Mouse (Mus musculus): ENCODE measurements around the gene Acox2. TPM values are rescaled to one million over a fixed set of nuclear protein-coding genes. Genes with fewer than 3 reads are reported as not detected.

Acox2 gene
- polyA plus RNA-seq, 1 experiment, result 0.11 TPM

DNA sequence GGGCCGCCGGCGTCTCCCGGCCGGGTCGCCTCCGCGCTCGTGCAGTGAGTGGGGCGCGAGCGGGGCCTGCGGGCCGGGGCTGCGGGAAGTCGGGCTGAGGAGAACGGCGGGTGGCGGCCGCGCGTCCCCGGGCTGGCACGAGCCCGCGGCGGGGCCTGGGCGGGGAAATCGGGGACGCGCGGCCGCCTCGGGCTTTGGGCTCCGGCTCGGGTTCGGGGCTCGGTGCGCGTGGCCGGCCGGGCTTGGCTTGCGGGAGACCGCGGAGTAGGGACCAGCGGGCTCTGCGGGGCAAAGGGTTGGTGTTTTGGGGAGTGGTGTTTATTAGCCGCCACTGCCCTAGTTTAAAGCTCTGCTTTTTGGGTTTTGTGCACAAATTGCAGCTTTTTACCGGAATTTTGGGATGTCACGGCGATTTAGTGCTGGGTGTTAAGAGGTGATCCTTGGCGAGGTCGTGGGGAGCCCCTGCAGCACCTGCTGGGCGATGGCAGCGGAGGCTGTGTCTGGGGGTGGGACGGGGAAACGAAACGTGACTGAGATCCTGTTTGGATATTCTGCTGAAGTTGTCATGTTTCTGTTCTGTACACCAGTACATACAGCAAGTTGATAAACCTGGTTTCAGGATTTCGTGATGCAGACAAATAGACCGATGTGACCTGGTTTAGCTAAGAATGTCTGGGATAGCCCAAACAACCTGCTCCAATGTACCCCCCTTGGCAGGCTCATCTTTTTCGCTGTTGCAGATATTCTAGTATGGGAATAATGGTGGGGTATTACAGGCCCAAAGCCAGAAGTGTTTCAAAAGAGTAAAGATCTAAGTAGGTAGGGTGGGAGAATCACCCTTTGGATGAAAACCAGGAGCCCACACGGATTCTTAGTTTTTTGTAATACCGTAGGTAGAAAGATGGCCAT is 44.6 kb downstream of the Acox2 start:
- Histone ChIP-seq H3K27me3 (ENCODE audit: control insufficient read depth, insufficient read depth, low read length) (no peaks in the 10 kb centered on the region), H3K4me1 (ENCODE audit: control insufficient read depth, insufficient read depth, insufficient read length) (peaks cover 8% of the 10 kb centered on the region), H3K36me3 (ENCODE audit: control insufficient read depth, insufficient read depth, low read length) (no peaks in the 10 kb centered on the region), H3K4me3 (ENCODE audit: extremely low read depth, insufficient read depth, insufficient read length) (peak overlapping the region; percentile 71), H3K27ac (ENCODE audit: insufficient read depth, low read length) (peak overlapping the region; percentile 43)
- peak in 1 of 2 experiments; percentile 59 for DNase-seq (ENCODE audit: low read depth in 1 of 2, low spot score in 2 of 2)
- 5% methylated on average over 55 of the region's 63 CpGs for WGBS
- no peak for TF ChIP-seq CTCF (IDR thresholded peaks at IDR 0.05; ENCODE audit: extremely low read depth, insufficient read depth, insufficient read length, insufficient replicate concordance)
- no peak for TF ChIP-seq POLR2A (IDR thresholded peaks at IDR 0.05; ENCODE audit: low read depth, low read length)

DNA sequence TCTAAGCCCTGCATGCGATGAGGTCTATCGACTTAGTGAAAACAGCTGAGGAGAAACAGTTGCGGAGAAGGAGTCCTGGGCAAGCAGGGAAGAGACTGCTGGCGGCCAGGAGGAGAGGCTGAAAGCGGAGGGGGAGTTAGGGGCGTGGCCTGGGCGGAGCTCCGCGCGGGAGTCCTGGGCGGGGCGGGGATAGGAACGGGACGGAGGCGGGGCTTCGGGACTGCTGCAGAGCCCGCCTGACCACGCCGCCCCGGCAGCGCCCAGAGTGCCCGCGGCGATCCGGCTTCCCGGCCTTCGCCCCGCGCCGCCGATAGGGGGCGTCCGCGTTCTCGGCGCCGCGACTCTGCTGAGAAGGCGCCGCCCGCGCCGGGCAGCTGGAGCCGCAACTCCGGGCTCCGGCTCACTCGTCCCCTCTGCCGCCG is 45.3 kb downstream of the Acox2 start, which contains the start of gene Kctd6:
Gene Kctd6, plus strand, starts transcription at position 338 of the 422 bp plus-strand sequence.
- Histone ChIP-seq H3K36me3 (ENCODE audit: control insufficient read depth, insufficient read depth, low read length) (no peaks in the 10 kb centered on the region), H3K4me3 (ENCODE audit: extremely low read depth, insufficient read depth, insufficient read length) (peak within 1 kb of the TSS; percentile 71), H3K27me3 (ENCODE audit: control insufficient read depth, insufficient read depth, low read length) (no peaks in the 10 kb centered on the region), H3K27ac (ENCODE audit: insufficient read depth, low read length) (peak within 1 kb of the TSS; percentile 43), H3K4me1 (ENCODE audit: control insufficient read depth, insufficient read depth, insufficient read length) (peaks cover 8% of the 10 kb centered on the region)
- under 1% methylated on average over 43 of the region's 49 CpGs for WGBS
- DNase-seq (ENCODE audit: low read depth in 1 of 2, low spot score in 2 of 2), result peak; percentile 82 to 98
- TF ChIP-seq POLR2A (IDR thresholded peaks at IDR 0.05; ENCODE audit: low read depth, low read length) (no peak), CTCF (IDR thresholded peaks at IDR 0.05; ENCODE audit: extremely low read depth, insufficient read depth, insufficient read length, insufficient replicate concordance) (peak; percentile 63; the same call in 1 of the 2 replicates)

- H3K27me3 ChIP-seq (ENCODE audit: control insufficient read depth, insufficient read depth, low read length), result no peaks in the 10 kb centered on the region
- no peak overlapping the region for H3K4me3 ChIP-seq (ENCODE audit: extremely low read depth, insufficient read depth, insufficient read length)
- no peak for DNase-seq (ENCODE audit: low read depth in 1 of 2, low spot score in 2 of 2)
- 93% methylated on average over 2 of the region's 2 CpGs for WGBS
- no peaks in the 10 kb centered on the region for H3K36me3 ChIP-seq (ENCODE audit: control insufficient read depth, insufficient read depth, low read length)
- H3K27ac ChIP-seq (ENCODE audit: insufficient read depth, low read length), result no peak overlapping the region
- TF ChIP-seq POLR2A (IDR thresholded peaks at IDR 0.05; ENCODE audit: low read depth, low read length) (no peak), CTCF (IDR thresholded peaks at IDR 0.05; ENCODE audit: extremely low read depth, insufficient read depth, insufficient read length, insufficient replicate concordance) (no peak)
- peaks cover 2% of the 10 kb centered on the region for H3K4me1 ChIP-seq (ENCODE audit: control insufficient read depth, insufficient read depth, insufficient read length)
Measured at GRCm38 (mm10) chr14:8212996-8213395, 46.2 kb downstream of the Acox2 start.

DNA sequence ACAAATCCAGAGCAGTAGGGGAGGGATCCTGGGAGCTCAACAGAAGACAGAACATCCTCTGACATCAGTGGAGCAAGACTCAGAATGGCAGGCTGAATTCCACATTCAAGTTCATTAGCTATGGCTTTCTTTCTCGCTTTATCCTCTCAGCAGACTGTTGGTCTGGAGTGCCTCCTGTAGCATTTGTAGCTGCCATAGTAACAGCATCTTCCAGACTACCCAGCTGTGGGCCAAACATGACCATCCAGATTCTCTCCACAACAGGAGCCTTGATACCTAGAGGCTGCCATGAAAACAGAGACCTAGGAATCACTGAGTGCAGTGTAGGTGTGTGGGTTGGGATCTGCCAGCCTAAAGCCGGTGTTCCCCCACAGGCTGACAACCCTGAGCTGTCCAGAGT is 49.3 kb downstream of the Acox2 start:
- Histone ChIP-seq H3K4me1 (ENCODE audit: control insufficient read depth, insufficient read depth, insufficient read length) (no peaks in the 10 kb centered on the region; the same call in 1 of the 2 replicates), H3K27ac (ENCODE audit: insufficient read depth, low read length) (no peak overlapping the region), H3K27me3 (ENCODE audit: control insufficient read depth, insufficient read depth, low read length) (no peaks in the 10 kb centered on the region), H3K36me3 (ENCODE audit: control insufficient read depth, insufficient read depth, low read length) (no peaks in the 10 kb centered on the region), H3K4me3 (ENCODE audit: extremely low read depth, insufficient read depth, insufficient read length) (no peak overlapping the region)
- 86% methylated on average over 2 of the region's 2 CpGs for WGBS
- TF ChIP-seq CTCF (IDR thresholded peaks at IDR 0.05; ENCODE audit: extremely low read depth, insufficient read depth, insufficient read length, insufficient replicate concordance), result no peak
- no peak for TF ChIP-seq POLR2A (IDR thresholded peaks at IDR 0.05; ENCODE audit: low read depth, low read length)
- no peak for DNase-seq (ENCODE audit: low read depth in 1 of 2, low spot score in 2 of 2)

- Histone ChIP-seq H3K27ac (ENCODE audit: insufficient read depth, low read length) (no peak overlapping the region), H3K4me3 (ENCODE audit: extremely low read depth, insufficient read depth, insufficient read length) (no peak overlapping the region), H3K36me3 (ENCODE audit: control insufficient read depth, insufficient read depth, low read length) (no peaks in the 10 kb centered on the region), H3K4me1 (ENCODE audit: control insufficient read depth, insufficient read depth, insufficient read length) (no peaks in the 10 kb centered on the region), H3K27me3 (ENCODE audit: control insufficient read depth, insufficient read depth, low read length) (no peaks in the 10 kb centered on the region)
- 79% methylated on average over 3 of the region's 3 CpGs for WGBS
- TF ChIP-seq CTCF (IDR thresholded peaks at IDR 0.05; ENCODE audit: extremely low read depth, insufficient read depth, insufficient read length, insufficient replicate concordance), result no peak
- TF ChIP-seq POLR2A (IDR thresholded peaks at IDR 0.05; ENCODE audit: low read depth, low read length), result no peak
- no peak for DNase-seq (ENCODE audit: low read depth in 1 of 2, low spot score in 2 of 2)
Measured at GRCm38 (mm10) chr14:8208876-8209275, 50.3 kb downstream of the Acox2 start.

DNA sequence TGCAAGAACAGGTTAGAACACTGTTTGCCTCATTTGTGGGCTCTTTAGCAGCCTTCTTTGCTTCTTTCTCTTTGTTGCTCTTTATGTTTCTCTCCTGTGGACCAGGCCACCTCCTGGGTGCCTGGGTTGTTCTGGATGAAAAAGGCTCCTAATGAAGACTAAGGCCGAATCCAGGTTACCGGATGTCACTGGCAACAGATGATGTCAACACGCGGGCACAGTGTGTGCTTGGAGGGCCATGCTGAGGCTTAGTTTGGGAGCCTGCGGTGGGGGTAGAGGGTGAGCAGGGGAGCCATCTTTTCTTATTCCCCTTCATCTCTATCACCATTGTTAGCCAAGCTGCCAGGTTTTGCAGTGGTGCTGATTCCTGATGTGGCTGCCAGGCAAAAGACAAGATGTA is 51.6 kb downstream of the Acox2 start:
- no peak overlapping the region for H3K4me3 ChIP-seq (ENCODE audit: extremely low read depth, insufficient read depth, insufficient read length)
- H3K36me3 ChIP-seq (ENCODE audit: control insufficient read depth, insufficient read depth, low read length), result no peaks in the 10 kb centered on the region
- no peak for DNase-seq (ENCODE audit: low read depth in 1 of 2, low spot score in 2 of 2)
- H3K4me1 ChIP-seq (ENCODE audit: control insufficient read depth, insufficient read depth, insufficient read length), result no peaks in the 10 kb centered on the region
- no peaks in the 10 kb centered on the region for H3K27me3 ChIP-seq (ENCODE audit: control insufficient read depth, insufficient read depth, low read length)
- 93% methylated on average over 5 of the region's 5 CpGs for WGBS
- TF ChIP-seq POLR2A (IDR thresholded peaks at IDR 0.05; ENCODE audit: low read depth, low read length) (no peak), CTCF (IDR thresholded peaks at IDR 0.05; ENCODE audit: extremely low read depth, insufficient read depth, insufficient read length, insufficient replicate concordance) (no peak)
- H3K27ac ChIP-seq (ENCODE audit: insufficient read depth, low read length), result no peak overlapping the region

DNA sequence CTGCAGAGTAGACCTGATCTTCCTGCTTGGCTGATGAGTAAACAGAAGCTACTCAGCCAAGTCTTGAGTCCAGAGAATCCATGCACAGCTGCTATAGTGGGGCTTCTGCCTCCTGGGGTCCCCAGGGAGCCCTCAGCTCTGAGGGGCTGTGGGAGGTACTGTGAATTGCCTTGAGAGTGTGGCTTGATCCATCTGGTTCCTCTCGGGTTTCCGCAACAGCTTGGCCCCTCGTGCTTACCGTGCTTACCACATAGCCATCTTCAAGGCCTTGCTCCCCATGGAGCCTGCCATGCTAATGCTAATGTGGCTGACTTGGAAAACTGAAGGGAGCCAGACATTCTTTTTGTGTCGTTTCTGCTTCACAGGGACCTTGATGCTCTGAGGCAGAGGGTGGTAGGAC is 52.0 kb downstream of the Acox2 start:
- WGBS, result 70% methylated on average over 5 of the region's 5 CpGs
- Histone ChIP-seq H3K36me3 (ENCODE audit: control insufficient read depth, insufficient read depth, low read length) (no peaks in the 10 kb centered on the region), H3K4me1 (ENCODE audit: control insufficient read depth, insufficient read depth, insufficient read length) (no peaks in the 10 kb centered on the region), H3K27me3 (ENCODE audit: control insufficient read depth, insufficient read depth, low read length) (no peaks in the 10 kb centered on the region), H3K27ac (ENCODE audit: insufficient read depth, low read length) (no peak overlapping the region), H3K4me3 (ENCODE audit: extremely low read depth, insufficient read depth, insufficient read length) (no peak overlapping the region)
- no peak for DNase-seq (ENCODE audit: low read depth in 1 of 2, low spot score in 2 of 2)
- no peak for TF ChIP-seq CTCF (IDR thresholded peaks at IDR 0.05; ENCODE audit: extremely low read depth, insufficient read depth, insufficient read length, insufficient replicate concordance)
- no peak for TF ChIP-seq POLR2A (IDR thresholded peaks at IDR 0.05; ENCODE audit: low read depth, low read length)
